Comparison of ENCODE assay signal across 22 mouse cellular contexts in genomic region chr17:12161877-12162276, GRCm38 (mm10).
"Had no signal": no experiment of that assay in that cellular context is flagged by ENCODE, and none has a peak within 500 bp of the region (broad histone marks: within the 10 kb centered on the region; RNA-seq: fewer than 3 reads in every experiment).

No protein-coding gene starts in this region.

- H3K27ac ChIP-seq: heart, embryonic 10.5 days; hindbrain, embryonic 10.5 days; hindbrain, embryonic 14.5 days; intestine, embryonic 15.5 days; left cerebral cortex, adult 2 months; limb, embryonic 10.5 days had no signal

- H3K4me3 ChIP-seq: heart, embryonic 10.5 days; heart, embryonic 12.5 days; hindbrain, embryonic 10.5 days; hindbrain, embryonic 12.5 days; intestine, embryonic 15.5 days; left cerebral cortex, adult 2 months; limb, embryonic 10.5 days; limb, embryonic 12.5 days; liver, embryonic 12.5 days; liver, embryonic 15.5 days had no signal

- H3K27me3 ChIP-seq: heart, embryonic 12.5 days; hindbrain, embryonic 12.5 days; intestine, embryonic 15.5 days; limb, embryonic 12.5 days; liver, embryonic 12.5 days; liver, embryonic 15.5 days had no signal

- DNase-seq: gastrocnemius, postnatal 10 days; heart, postnatal 4 days; kidney, adult 18-20 months; kidney, adult 8-10 months; kidney, postnatal 10 days; kidney, postnatal 36 days; layer of hippocampus, adult 9-11 months; layer of hippocampus, postnatal 36 days had no signal

- H3K36me3 ChIP-seq: intestine, embryonic 15.5 days had no signal

- ATAC-seq: hindbrain, embryonic 16.5 days; inflammation-experienced regulatory T-cells, adult 6 months; intestine, embryonic 15.5 days; intestine, postnatal 0 days; liver, embryonic 12.5 days had no signal
